Mouse (Mus musculus) liver, postnatal 0 days (tissue): ENCODE measurements around the gene Krtap17-1. TPM values are rescaled to one million over a fixed set of nuclear protein-coding genes. Genes with fewer than 3 reads are reported as not detected.

Source experiments
- ATAC-seq: fragments of 200-750 bp; cut with Nextera tagmentation; 2 replicates; pipeline ENCODE4 v1.8.0; 2017; ENCODE audit warnings: mild to moderate bottlenecking, moderate library complexity
- DNase-seq: peaks from one replicate; pipeline ENCODE4 v3.0.0-alpha.2; 2016
- H3K27ac ChIP-seq: fragments of 300-500 bp; sonication (generic); 2 replicates; pipeline ENCODE4 v1.5.1; 2014; ENCODE audit warnings: antibody characterized with exemption, moderate library complexity, mild to moderate bottlenecking, low read depth
- H3K27me3 ChIP-seq: fragments of 300-500 bp; sonication (generic); 2 replicates; pipeline ENCODE4 v1.6.1; 2014; ENCODE audit warnings: low read length, control low read depth, mixed read lengths; ENCODE audit not compliant: insufficient read depth
- H3K36me3 ChIP-seq: fragments of 300-500 bp; sonication (generic); replicated peaks from 2 replicates; pipeline ENCODE4 v1.6.1; 2014; ENCODE audit warnings: mild to moderate bottlenecking, control low read depth, low read length, moderate library complexity, mixed read lengths; ENCODE audit not compliant: insufficient read depth
- H3K4me1 ChIP-seq: fragments of 300-500 bp; sonication (generic); 2 replicates; pipeline ENCODE4 v1.6.1; 2014; ENCODE audit warnings: antibody characterized with exemption, mild to moderate bottlenecking, control low read depth; ENCODE audit not compliant: insufficient read depth
- H3K4me2 ChIP-seq: fragments of 300-500 bp; sonication (generic); 2 replicates; pipeline ENCODE4 v1.6.1; 2014; ENCODE audit warnings: low read depth, mild to moderate bottlenecking, low read length, moderate library complexity, mixed read lengths
- H3K4me3 ChIP-seq: fragments of 300-500 bp; sonication (generic); 2 replicates; pipeline ENCODE4 v1.5.1; 2014; ENCODE audit warnings: low read depth, low read length
- H3K9ac ChIP-seq: fragments of 300-500 bp; sonication (generic); replicated peaks from 2 replicates; pipeline ENCODE4 v1.6.1; 2014; ENCODE audit warnings: mild to moderate bottlenecking, moderate library complexity
- H3K9me3 ChIP-seq: fragments of 300-500 bp; sonication (generic); 2 replicates; pipeline ENCODE4 v1.6.1; 2016; ENCODE audit warnings: mild to moderate bottlenecking, control low read depth, low read length, mixed read lengths
- CTCF ChIP-seq: sonication (generic); IDR thresholded peaks from 2 replicates; pipeline ENCODE4 v1.5.1; 2016; ENCODE audit warnings: antibody characterized with exemption, low read depth
- EP300 ChIP-seq: IDR thresholded peaks from 2 replicates; pipeline ENCODE4 v1.6.1; 2016; ENCODE audit warnings: antibody characterized with exemption, low read depth, mild to moderate bottlenecking
- whole genome bisulfite sequencing: fragments of 180-500 bp; shearing (Covaris S2); extraction: QIAGEN DNeasy Blood & Tissue Kit; methylation state at CpG from one replicate; pipeline ENCODE4 v1.1.7; 2014; ENCODE audit not compliant: insufficient replicate concordance; 5-methylcytosine and 5-hydroxymethylcytosine counted together
- polyA plus RNA-seq: library from polyadenylated mRNA; unstranded; fragments of >200 nt; fragmentation: Nextera tagmentation; extraction: Ambion mirVana; gene quantifications from 2 replicates; pipeline ENCODE4 v1.2.1, GENCODE M21; 2015

Gene Krtap17-1
- polyA plus RNA-seq, 1 experiment from 2014 or later: not detected

DNA sequence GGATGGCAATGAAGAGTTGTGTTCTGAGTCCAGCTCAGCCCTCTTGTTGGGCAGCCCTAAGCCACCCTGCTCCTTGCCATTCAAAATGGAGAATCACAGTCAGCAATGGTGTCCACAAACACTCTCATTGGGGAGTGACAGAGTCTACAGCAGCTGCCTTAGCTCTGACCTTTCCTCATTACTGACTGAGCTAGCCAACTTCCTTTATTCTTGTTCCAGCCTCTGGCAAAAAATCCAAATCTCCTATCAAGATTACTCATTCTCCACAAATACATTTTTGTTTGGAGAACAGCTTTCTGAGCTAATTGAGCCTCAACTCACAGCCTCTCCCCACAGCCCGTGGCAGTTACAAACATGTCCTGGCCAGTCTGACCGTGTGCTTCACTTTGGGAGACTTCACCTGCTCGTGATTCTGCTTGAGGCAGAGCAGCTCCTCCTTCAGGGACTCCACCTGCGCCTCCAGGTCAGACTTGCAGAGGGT, 19.9 kb upstream of the Krtap17-1 start:
- Histone ChIP-seq H3K36me3 (no peaks in the 10 kb centered on the region), H3K9me3 (no peaks in the 10 kb centered on the region), H3K27me3 (no peaks in the 10 kb centered on the region), H3K4me1 (no peaks in the 10 kb centered on the region), H3K4me3 (no peak overlapping the region), H3K4me2 (no peak overlapping the region), H3K9ac (no peak overlapping the region), H3K27ac (no peak overlapping the region)
- no peak for TF ChIP-seq CTCF
- no peak for TF ChIP-seq EP300
- ATAC-seq (no peak), DNase-seq (no peak)
- WGBS: 49% methylated on average over 4 of the region's 4 CpGs

GRCm38 (mm10) chr11:100010682-100011081, 16.9 kb upstream of the Krtap17-1 start:
- Histone ChIP-seq H3K27ac (no peak overlapping the region), H3K4me3 (no peak overlapping the region), H3K27me3 (no peaks in the 10 kb centered on the region), H3K9ac (no peak overlapping the region), H3K4me2 (no peak overlapping the region), H3K9me3 (no peaks in the 10 kb centered on the region), H3K36me3 (no peaks in the 10 kb centered on the region), H3K4me1 (no peaks in the 10 kb centered on the region)
- no peak for TF ChIP-seq CTCF
- no peak for ATAC-seq
- no peak for DNase-seq
- WGBS: 74% methylated on average over 5 of the region's 5 CpGs

- no peak for TF ChIP-seq EP300
- ATAC-seq (no peak), DNase-seq (no peak)
- Histone ChIP-seq H3K27me3 (no peaks in the 10 kb centered on the region), H3K36me3 (no peaks in the 10 kb centered on the region), H3K4me1 (no peaks in the 10 kb centered on the region), H3K4me3 (no peak overlapping the region), H3K9me3 (no peaks in the 10 kb centered on the region), H3K4me2 (no peak overlapping the region), H3K27ac (no peak overlapping the region), H3K9ac (no peak overlapping the region)
- WGBS: 78% methylated on average over 5 of the region's 5 CpGs
Observed at GRCm38 (mm10) chr11:100008336-100008735, 14.5 kb upstream of the Krtap17-1 start.

- 51% methylated on average over 3 of the region's 3 CpGs for WGBS
- H3K36me3 ChIP-seq: no peaks in the 10 kb centered on the region
- no peaks in the 10 kb centered on the region for H3K9me3 ChIP-seq
- H3K4me1 ChIP-seq: no peaks in the 10 kb centered on the region
- H3K27me3 ChIP-seq: no peaks in the 10 kb centered on the region
- H3K27ac ChIP-seq: no peak overlapping the region
- TF ChIP-seq CTCF: peak; percentile 54
- no peak for TF ChIP-seq EP300
- H3K4me3 ChIP-seq: no peak overlapping the region
- DNase-seq (no peak), ATAC-seq (no peak)
- H3K4me2 ChIP-seq: no peak overlapping the region
- H3K9ac ChIP-seq: no peak overlapping the region
Observed at GRCm38 (mm10) chr11:100006624-100007023, 12.8 kb upstream of the Krtap17-1 start.

GRCm38 (mm10) chr11:100005905-100006304, 12.1 kb upstream of the Krtap17-1 start:
- H3K27ac ChIP-seq: no peak overlapping the region
- WGBS: 78% methylated on average over 8 of the region's 8 CpGs

DNA sequence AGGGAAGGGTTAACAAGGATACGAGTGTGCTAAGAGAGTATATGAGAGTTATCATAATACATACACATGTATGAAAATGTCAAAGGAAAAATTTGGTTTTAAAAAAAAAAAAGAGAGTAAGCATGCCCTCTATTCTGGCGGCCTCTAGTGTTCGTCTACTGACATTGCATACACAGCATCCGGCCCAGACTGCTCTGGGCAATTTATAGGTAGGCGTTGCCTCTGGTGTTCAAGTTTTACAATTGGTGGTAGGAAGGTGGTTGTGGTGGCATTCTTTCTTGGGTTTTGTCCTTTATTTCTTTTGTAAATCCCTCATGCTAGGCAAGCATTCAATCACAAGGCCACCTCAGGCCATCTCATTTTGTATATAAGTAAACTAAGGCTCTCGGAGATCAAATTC, 11.1 kb upstream of the Krtap17-1 start:
- no peak for ATAC-seq
- 23% methylated on average over 6 of the region's 6 CpGs for WGBS

More at GRCm38 (mm10) chr11:100005905-100006304, 12.1 kb upstream of the Krtap17-1 start:
- no peak for ATAC-seq
- no peaks in the 10 kb centered on the region for H3K27me3 ChIP-seq
- H3K4me2 ChIP-seq: no peak overlapping the region
- DNase-seq: no peak
- no peaks in the 10 kb centered on the region for H3K4me1 ChIP-seq
- no peak overlapping the region for H3K9ac ChIP-seq
- no peaks in the 10 kb centered on the region for H3K36me3 ChIP-seq
- no peak overlapping the region for H3K4me3 ChIP-seq
- TF ChIP-seq CTCF (no peak), EP300 (no peak)
- H3K9me3 ChIP-seq: no peaks in the 10 kb centered on the region

DNA sequence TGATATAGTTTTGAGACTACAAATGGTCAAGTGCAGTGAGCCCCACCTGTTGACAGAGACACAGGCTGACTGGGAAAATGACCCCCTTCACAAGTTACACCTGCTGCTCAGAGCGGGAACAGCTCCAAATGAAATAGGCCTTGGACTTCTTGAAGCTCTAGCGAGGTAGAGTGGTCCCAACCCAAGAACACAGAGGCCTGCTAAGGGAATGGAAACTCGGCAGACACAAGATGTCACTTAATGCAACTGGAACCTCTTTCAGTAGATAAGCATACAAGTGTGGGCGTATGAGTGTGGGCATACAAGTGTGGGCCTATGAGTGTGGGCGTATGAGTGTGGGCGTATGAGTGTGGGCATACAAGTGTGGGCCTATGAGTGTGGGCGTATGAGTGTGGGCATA, 5.3 kb upstream of the Krtap17-1 start:
- Histone ChIP-seq H3K36me3 (no peaks in the 10 kb centered on the region), H3K27ac (no peak overlapping the region), H3K27me3 (0 out of 2 replicates have a peak, but pooled peaks cover 3% of the 10 kb centered on the region), H3K4me3 (no peak overlapping the region), H3K9me3 (no peaks in the 10 kb centered on the region), H3K4me1 (no peaks in the 10 kb centered on the region), H3K9ac (no peak overlapping the region), H3K4me2 (no peak overlapping the region)
- TF ChIP-seq CTCF (no peak), EP300 (no peak)
- WGBS: 75% methylated on average over 7 of the region's 7 CpGs
- DNase-seq (no peak), ATAC-seq (no peak)

More for the DNA sequence above, 11.1 kb upstream of the Krtap17-1 start:
- Histone ChIP-seq H3K9me3 (no peaks in the 10 kb centered on the region), H3K4me1 (no peaks in the 10 kb centered on the region), H3K9ac (no peak overlapping the region), H3K4me2 (no peak overlapping the region), H3K27ac (no peak overlapping the region), H3K36me3 (no peaks in the 10 kb centered on the region), H3K27me3 (no peaks in the 10 kb centered on the region), H3K4me3 (no peak overlapping the region)
- TF ChIP-seq CTCF (peak; percentile 74), EP300 (no peak)
- DNase-seq: peak; percentile 29
